Mouse (Mus musculus) liver (tissue): ENCODE data around the gene Retreg2.

Experiments
- DNase-seq: peaks from one replicate; pipeline ENCODE4 v3.0.0-alpha.2; 2020; ENCODE audit warnings: mixed read lengths

Retreg2 gene

GRCm38 (mm10) chr1:75168472-75169464, 26.2 kb downstream of the Retreg2 start, which contains the start of gene Zfand2b:
TSS of gene Zfand2b (plus strand) at chr1:75168646.
- DNase-seq = peak; percentile 99

DNA sequence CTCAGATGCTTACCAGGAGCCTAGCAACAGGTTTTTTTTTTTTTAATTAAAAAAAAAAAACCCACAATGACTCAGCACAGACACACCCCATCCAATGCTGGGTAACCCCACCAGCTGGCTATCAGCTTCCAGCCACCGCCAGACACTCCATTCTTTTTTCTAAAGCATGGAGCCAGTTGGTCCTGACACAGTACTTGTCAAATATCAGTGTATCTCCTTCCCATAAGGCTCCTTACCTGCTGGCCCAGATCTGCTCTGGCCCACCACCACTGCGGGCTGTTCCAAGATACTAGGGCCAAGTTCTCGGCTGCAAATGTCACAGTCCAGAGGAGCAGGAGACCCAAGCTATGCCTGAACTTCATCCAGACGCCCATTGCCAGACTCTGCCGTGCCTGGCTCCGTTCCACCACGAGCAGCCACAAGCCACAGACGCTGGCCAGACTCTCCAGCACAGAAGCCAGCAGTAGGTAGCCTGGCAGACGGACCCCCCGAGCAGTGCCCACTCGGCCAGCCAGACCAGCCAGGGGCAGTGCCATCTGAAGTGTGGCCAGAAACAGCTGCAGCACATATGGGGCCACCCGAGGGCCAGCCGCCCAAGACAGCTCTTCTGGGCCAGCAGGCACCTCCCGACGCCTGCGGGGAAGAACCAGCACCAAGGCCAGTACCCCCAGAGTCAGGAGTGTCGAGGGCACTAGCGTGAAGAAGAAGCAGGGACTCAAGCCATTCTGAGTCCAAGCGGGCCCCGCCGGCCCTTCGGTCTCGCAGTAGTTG, 36.9 kb downstream of the Retreg2 start:
- DNase-seq = peak; percentile 83

- DNase-seq = peak; percentile 95
These were observed 37.6 kb downstream of the Retreg2 start, which contains the start of gene Abcb6 for GRCm38 (mm10) chr1:75180105-75180590. TSS of gene Abcb6 (minus strand) at chr1:75180392.

DNA sequence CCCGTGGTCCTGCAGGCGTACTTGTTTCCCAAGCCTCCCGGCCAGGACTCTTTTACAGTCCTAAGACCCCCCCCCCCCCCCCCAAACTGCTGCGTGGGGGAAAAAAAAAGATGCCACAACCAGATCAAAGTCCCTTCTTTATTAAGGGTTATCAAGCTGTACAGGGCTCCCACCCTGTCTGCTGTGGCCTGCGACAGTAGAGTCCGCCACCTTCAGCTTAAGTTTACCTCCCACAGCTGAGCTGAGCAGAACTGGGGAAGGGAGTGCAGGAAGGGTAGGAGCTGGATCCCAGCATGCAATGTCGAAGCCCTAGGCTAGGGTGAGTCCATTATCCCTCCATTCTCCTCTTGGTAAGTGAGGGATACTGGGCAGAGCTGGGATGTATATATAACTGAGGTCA, 38.2 kb downstream of the Retreg2 start:
- no peak for DNase-seq

DNA sequence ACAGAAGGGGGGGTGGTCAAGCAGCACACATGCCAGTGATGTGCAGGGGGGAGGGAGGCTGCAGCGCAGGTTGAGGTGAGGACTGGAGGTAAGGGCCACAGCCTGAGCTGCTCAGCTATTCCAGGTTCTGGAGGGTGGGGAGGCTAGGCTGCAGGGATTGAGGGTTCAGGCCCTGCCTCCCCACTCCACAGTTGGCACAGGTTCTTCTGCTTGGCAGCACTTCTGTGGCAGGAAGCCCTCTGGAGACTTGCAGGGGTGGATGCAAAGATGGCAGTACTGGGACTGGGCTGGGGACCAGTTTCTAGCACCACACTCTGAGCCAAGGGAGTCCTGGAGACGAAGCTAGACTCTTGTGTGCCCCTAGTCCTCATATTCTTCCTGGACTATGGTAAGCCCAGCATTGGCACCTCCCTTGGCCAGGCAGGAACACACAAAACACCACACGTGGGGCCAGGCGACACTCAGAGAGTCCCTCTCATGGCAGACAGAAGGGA, 38.8 kb downstream of the Retreg2 start:
- DNase-seq = no peak

DNA sequence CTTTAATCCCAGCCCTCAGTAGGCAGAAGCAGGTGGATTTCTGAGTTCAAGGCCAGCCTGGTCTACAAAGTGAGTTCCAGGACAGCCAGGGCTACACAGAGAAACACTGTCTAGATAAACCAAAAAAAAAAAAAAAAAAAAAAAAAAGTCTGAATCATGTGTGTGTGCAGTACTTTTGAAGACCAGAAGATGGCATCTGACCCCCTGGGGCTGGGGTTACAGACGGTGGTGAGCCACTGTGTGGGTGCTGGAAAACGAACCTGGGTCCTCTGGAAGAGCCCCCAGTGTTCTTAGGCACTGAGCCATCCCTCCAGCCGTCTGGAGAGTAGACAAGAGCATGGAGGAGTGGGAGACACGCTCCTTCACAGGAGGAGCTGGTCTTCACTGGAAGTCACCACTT, 39.6 kb downstream of the Retreg2 start:
- DNase-seq = no peak

DNA sequence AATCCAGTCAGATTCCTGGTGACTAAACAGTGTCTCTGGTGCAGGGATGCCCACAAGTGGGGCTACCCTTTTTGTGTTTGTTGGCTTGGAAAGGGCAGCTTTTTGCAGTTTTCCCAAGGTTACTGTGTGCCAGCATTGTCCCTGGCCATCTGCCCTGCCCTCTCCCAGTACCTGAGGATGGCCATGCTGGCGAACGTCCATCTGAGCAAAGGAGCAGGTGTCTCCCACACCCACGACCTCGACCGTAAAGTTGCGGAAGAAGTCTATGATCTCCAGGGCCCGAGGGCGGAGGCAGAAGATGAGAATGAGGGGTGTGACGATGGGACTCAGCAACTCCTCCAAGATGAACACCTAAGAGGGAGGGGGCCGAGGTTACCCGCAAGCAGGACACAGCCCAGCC, 42.9 kb downstream of the Retreg2 start:
- DNase-seq = no peak

GRCm38 (mm10) chr1:75187126-75187525, 44.5 kb downstream of the Retreg2 start:
- DNase-seq = no peak

GRCm38 (mm10) chr1:75187914-75188483, 45.4 kb downstream of the Retreg2 start:
- DNase-seq = no peak

DNA sequence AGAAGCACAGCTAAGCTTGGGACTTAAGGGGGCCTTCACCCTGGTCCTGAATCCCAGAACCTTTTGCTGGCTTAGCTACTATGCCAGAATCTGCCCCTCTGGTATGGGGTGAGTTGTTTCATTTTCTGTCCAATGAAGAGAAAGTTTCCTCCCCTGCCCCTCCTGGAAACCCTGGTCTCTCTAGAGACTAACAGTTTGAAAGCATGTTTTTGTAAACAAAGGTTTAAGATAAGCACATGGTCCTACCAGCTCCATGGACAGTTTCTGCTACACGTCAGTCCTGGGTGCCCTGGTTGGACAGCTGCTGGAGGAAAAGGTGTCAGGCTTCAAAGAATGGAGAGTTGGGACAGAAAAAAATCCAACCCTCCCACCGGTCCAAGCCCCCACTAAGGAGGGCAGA, 48.0 kb downstream of the Retreg2 start:
- no peak for DNase-seq

DNA sequence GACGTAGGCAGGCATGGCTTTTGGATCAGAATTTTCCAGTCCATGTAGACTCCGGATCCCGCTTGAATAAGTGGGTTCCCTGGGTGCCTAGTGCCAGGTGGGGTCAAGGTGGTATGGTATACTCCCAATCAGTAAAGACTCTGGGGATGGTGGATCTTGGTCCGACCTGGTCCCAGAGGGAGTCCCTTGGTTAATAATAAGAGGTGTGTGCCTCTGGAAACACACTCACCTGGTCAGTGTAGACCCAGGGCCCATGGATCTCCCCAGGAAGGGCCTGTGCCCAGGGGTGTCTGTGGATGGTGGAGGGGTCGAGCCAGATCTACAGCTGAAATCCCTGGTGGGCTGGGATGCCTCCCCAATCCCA, 48.7 kb downstream of the Retreg2 start:
- no peak for DNase-seq

GRCm38 (mm10) chr1:75191622-75192402, 49.2 kb downstream of the Retreg2 start, which contains the start of the genes Ankzf1 and Atg9a:
TSS of gene Ankzf1 (plus strand) at chr1:75192151.
TSS of gene Atg9a (minus strand) at chr1:75192196.
- DNase-seq = peak; percentile 97

GRCm38 (mm10) chr1:75192452-75192851, 49.9 kb downstream of the Retreg2 start:
- peak; percentile 69 for DNase-seq
